Mouse (Mus musculus) neural tube, embryonic 11.5 days (tissue): ENCODE measurements around the gene Ascc1. TPM values are rescaled to one million over a fixed set of nuclear protein-coding genes. Genes with fewer than 3 reads are reported as not detected.

ENCODE experiments used
- ATAC-seq: fragments of 200-750 bp; cut with Nextera tagmentation; 2 replicates; pipeline ENCODE4 v1.8.0; 2017; ENCODE audit warnings: moderate number of reproducible peaks, mild to moderate bottlenecking, moderate TSS enrichment, moderate library complexity; ENCODE audit not compliant: insufficient read depth, low FRiP score, low TSS enrichment
- DNase-seq: peaks from one replicate; pipeline ENCODE4 v3.0.0-alpha.2; 2015; ENCODE audit warnings: low spot score
- H3K27ac ChIP-seq: fragments of 300-500 bp; sonication (generic); 2 replicates; pipeline ENCODE4 v1.5.1; 2014; ENCODE audit warnings: low read depth, mild to moderate bottlenecking, low read length
- H3K27me3 ChIP-seq: fragments of 300-500 bp; sonication (generic); 2 replicates; pipeline ENCODE4 v1.6.1; 2014; ENCODE audit warnings: mild to moderate bottlenecking, low read length, mixed read lengths; ENCODE audit not compliant: control insufficient read depth, insufficient read depth
- H3K36me3 ChIP-seq: fragments of 300-500 bp; sonication (generic); 2 replicates; pipeline ENCODE4 v1.6.1; 2014; ENCODE audit warnings: mild to moderate bottlenecking, low read length, moderate library complexity, mixed read lengths; ENCODE audit not compliant: control insufficient read depth, insufficient read depth
- H3K4me1 ChIP-seq: fragments of 300-500 bp; sonication (generic); 2 replicates; pipeline ENCODE4 v1.6.1; 2014; ENCODE audit warnings: low read length, mixed read lengths; ENCODE audit not compliant: control insufficient read depth, insufficient read depth
- H3K4me2 ChIP-seq: fragments of 300-500 bp; sonication (generic); 2 replicates; pipeline ENCODE4 v1.6.1; 2014; ENCODE audit warnings: low read depth, mild to moderate bottlenecking, moderate library complexity
- H3K4me3 ChIP-seq: fragments of 300-500 bp; sonication (generic); 2 replicates; pipeline ENCODE4 v1.5.1; 2014; ENCODE audit warnings: low read depth, low read length
- H3K9ac ChIP-seq: fragments of 300-500 bp; sonication (generic); 2 replicates; pipeline ENCODE4 v1.6.1; 2014; ENCODE audit warnings: mild to moderate bottlenecking, low read length
- H3K9me3 ChIP-seq: fragments of 300-500 bp; sonication (generic); 2 replicates; pipeline ENCODE4 v1.6.1; 2016; ENCODE audit warnings: low read length; ENCODE audit not compliant: control insufficient read depth
- WGBS: fragments of 180-500 bp; shearing (Covaris S2); extraction: QIAGEN DNeasy Blood & Tissue Kit; methylation state at CpG from one replicate; pipeline ENCODE4 v1.1.7; 2014; 5-methylcytosine and 5-hydroxymethylcytosine counted together
- polyA plus RNA-seq: library from polyadenylated mRNA; unstranded; fragments of >200 nt; fragmentation: Nextera tagmentation; extraction: Ambion mirVana; gene quantifications from 2 replicates; pipeline ENCODE4 v1.2.1, GENCODE M21; 2014

Gene Ascc1
- polyA plus RNA-seq, 1 experiment from 2014 or later = 34.9 TPM

DNA sequence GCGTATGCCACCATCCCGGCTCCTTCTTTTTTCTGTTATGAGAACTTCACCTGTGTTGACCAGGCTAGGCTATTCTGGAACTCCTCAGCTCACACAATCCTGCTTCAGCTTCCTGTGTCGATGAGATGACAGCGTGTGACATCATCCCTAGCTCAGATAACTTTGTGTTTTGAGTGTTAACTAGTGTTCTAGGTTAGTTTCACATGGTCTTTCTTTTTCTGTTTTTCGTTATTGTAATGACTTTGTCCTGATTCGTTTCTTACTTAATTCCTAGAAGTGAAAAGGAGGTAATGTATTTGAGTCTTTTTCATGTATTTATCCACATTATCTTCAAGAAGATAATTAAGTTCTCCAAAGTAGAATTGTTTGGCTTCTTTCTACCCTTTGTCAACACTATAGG is 13.6 kb downstream of the Ascc1 start:
- no peaks in the 10 kb centered on the region for H3K9me3 ChIP-seq
- no peak for ATAC-seq
- H3K27ac ChIP-seq = no peak overlapping the region
- DNase-seq = no peak
- H3K27me3 ChIP-seq = no peaks in the 10 kb centered on the region
- H3K36me3 ChIP-seq = no peaks in the 10 kb centered on the region
- no peaks in the 10 kb centered on the region for H3K4me1 ChIP-seq
- no peak overlapping the region for H3K4me2 ChIP-seq
- 92% methylated on average over 6 of the region's 6 CpGs for WGBS
- H3K9ac ChIP-seq = no peak overlapping the region
- no peak overlapping the region for H3K4me3 ChIP-seq

GRCm38 (mm10) chr10:60019299-60019698 is 16.7 kb downstream of the Ascc1 start:
- ATAC-seq (no peak), DNase-seq (no peak)
- whole genome bisulfite sequencing = 76% methylated on average over 2 of the region's 2 CpGs
- H3K4me3 ChIP-seq = no peak overlapping the region
- no peaks in the 10 kb centered on the region for H3K9me3 ChIP-seq
- H3K27ac ChIP-seq = no peak overlapping the region
- H3K36me3 ChIP-seq = no peaks in the 10 kb centered on the region
- H3K4me2 ChIP-seq = no peak overlapping the region
- no peaks in the 10 kb centered on the region for H3K27me3 ChIP-seq
- H3K9ac ChIP-seq = no peak overlapping the region
- H3K4me1 ChIP-seq = no peaks in the 10 kb centered on the region

DNA sequence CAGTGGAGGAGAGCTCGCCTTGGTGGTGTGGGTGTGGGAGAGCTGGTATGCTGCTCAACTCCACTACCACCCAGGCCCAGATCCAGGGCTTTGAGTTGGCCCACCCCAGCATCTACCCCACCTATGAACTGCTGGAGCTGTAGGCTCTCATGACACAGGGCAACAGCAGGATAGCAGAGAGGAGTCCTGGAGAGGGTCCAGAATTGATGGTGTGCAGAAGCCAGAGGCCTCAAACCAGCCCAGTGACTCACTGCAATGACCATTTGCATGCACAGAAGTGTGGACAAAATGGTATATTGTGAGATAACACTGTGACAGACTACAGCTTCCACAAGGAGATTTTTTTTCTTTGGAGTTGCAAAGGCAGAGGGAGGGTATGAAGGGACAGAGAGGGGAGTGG is 21.1 kb downstream of the Ascc1 start:
- Histone ChIP-seq H3K9me3 (no peaks in the 10 kb centered on the region), H3K27ac (no peak overlapping the region), H3K36me3 (no peaks in the 10 kb centered on the region), H3K9ac (no peak overlapping the region), H3K4me2 (no peak overlapping the region), H3K4me3 (no peak overlapping the region), H3K4me1 (no peaks in the 10 kb centered on the region), H3K27me3 (no peaks in the 10 kb centered on the region)
- ATAC-seq (no peak), DNase-seq (no peak)
- 100% methylated on average over 1 of the region's 1 CpGs for WGBS

DNA sequence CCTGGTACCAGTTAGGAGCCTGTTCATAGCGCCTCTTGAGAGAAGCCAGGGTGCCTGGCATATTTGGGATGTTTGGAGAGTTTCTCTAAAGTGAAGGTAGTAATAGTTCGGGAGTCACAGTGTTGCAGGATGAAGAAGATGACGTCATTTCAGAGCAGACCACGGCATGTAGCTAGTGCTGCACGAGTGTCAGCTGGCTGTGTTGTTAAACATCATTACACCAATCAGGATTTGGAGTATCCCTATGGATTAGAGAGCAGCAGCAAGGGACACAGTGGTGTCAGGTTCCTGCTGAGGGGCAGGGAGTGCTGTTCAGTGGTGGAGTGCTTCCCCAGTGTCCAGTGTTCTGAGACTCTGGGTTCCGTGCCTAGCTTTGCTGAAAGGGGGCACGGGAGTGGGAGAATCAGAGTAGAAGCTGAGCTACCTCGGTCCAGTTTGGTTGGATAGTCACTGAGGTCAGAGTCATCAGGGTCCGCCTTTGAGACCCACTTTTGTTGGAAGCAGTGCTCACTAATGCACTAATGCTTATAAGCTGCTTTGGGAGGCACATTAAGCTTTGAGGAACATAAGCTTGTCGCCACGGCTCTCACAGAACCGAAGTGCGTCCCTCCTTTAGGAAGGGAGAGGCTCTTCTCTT is 24.3 kb downstream of the Ascc1 start:
- 68% methylated on average over 13 of the region's 13 CpGs for WGBS
- H3K9me3 ChIP-seq = no peaks in the 10 kb centered on the region
- no peak overlapping the region for H3K9ac ChIP-seq
- no peaks in the 10 kb centered on the region for H3K4me1 ChIP-seq
- H3K36me3 ChIP-seq = no peaks in the 10 kb centered on the region
- H3K27ac ChIP-seq = no peak overlapping the region
- no peaks in the 10 kb centered on the region for H3K27me3 ChIP-seq
- no peak for DNase-seq
- no peak overlapping the region for H3K4me2 ChIP-seq
- no peak for ATAC-seq
- H3K4me3 ChIP-seq = no peak overlapping the region

GRCm38 (mm10) chr10:60027619-60028084 is 25.0 kb downstream of the Ascc1 start:
- Histone ChIP-seq H3K36me3 (no peaks in the 10 kb centered on the region), H3K9ac (no peak overlapping the region), H3K4me2 (no peak overlapping the region), H3K9me3 (no peaks in the 10 kb centered on the region), H3K27ac (no peak overlapping the region), H3K4me1 (0 out of 2 replicates have a peak, but pooled peaks cover 1% of the 10 kb centered on the region), H3K27me3 (no peaks in the 10 kb centered on the region), H3K4me3 (no peak overlapping the region)
- DNase-seq (no peak), ATAC-seq (no peak)
- 60% methylated on average over 2 of the region's 2 CpGs for WGBS

DNA sequence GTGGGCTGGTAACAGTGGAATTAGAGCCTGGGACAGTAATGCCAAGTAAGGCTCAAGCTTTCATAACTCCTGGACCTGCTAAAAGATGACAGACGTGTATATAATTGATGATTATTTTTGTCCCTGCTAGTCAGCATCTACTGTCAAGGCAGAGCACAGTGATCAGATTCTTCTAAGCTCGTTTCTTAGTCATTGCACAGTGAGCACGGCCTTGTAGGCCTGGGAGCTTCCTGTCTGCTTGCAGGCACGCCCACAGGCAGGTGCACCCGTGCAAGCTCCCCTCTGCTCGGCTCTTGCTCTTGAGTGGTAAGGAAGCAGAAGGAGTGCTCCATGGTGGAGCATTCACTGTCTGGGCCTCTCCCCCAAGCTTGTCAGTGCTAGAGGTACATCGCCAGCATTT is 25.6 kb downstream of the Ascc1 start:
- WGBS = 88% methylated on average over 7 of the region's 7 CpGs
- Histone ChIP-seq H3K36me3 (no peaks in the 10 kb centered on the region), H3K4me2 (no peak overlapping the region), H3K4me1 (0 out of 2 replicates have a peak, but pooled peaks cover 2% of the 10 kb centered on the region), H3K27ac (no peak overlapping the region), H3K9ac (no peak overlapping the region), H3K9me3 (no peaks in the 10 kb centered on the region), H3K27me3 (no peaks in the 10 kb centered on the region), H3K4me3 (no peak overlapping the region)
- ATAC-seq = no peak
- DNase-seq = no peak

- Histone ChIP-seq H3K4me1 (0 out of 2 replicates have a peak, but pooled peaks cover 2% of the 10 kb centered on the region), H3K9me3 (no peaks in the 10 kb centered on the region), H3K4me2 (no peak overlapping the region), H3K9ac (no peak overlapping the region), H3K4me3 (no peak overlapping the region), H3K27me3 (no peaks in the 10 kb centered on the region), H3K36me3 (no peaks in the 10 kb centered on the region), H3K27ac (no peak overlapping the region)
- WGBS = 73% methylated on average over 7 of the region's 7 CpGs
- no peak for ATAC-seq
- DNase-seq = no peak
Measured at GRCm38 (mm10) chr10:60028979-60029378, 26.4 kb downstream of the Ascc1 start.

- Histone ChIP-seq H3K27ac (no peak overlapping the region), H3K4me1 (0 out of 2 replicates have a peak, but pooled peaks cover 2% of the 10 kb centered on the region), H3K27me3 (no peaks in the 10 kb centered on the region), H3K9ac (no peak overlapping the region), H3K4me3 (no peak overlapping the region), H3K9me3 (no peaks in the 10 kb centered on the region), H3K36me3 (no peaks in the 10 kb centered on the region), H3K4me2 (no peak overlapping the region)
- 95% methylated on average over 4 of the region's 4 CpGs for WGBS
- ATAC-seq = no peak
- no peak for DNase-seq
Measured at GRCm38 (mm10) chr10:60029387-60029786, 26.8 kb downstream of the Ascc1 start.

- 70% methylated on average over 8 of the region's 8 CpGs for WGBS
- ATAC-seq (no peak), DNase-seq (no peak)
- no peaks in the 10 kb centered on the region for H3K36me3 ChIP-seq
- H3K4me2 ChIP-seq = no peak overlapping the region
- no peak overlapping the region for H3K27ac ChIP-seq
- 0 out of 2 replicates have a peak, but pooled peaks cover 2% of the 10 kb centered on the region for H3K4me1 ChIP-seq
- no peaks in the 10 kb centered on the region for H3K9me3 ChIP-seq
- no peak overlapping the region for H3K9ac ChIP-seq
- H3K27me3 ChIP-seq = no peaks in the 10 kb centered on the region
- H3K4me3 ChIP-seq = no peak overlapping the region
Measured at GRCm38 (mm10) chr10:60031562-60031961, 29.0 kb downstream of the Ascc1 start.
